In genomic region chr3:122483066-122483782, GRCm38 (mm10) we compare ENCODE assay signal across 8 mouse cellular contexts.
A peak's percentile ranks its signal among the peaks of the same experiment; 100 is the strongest.
DNase-seq lines count a peak whose midpoint lies in the region; ATAC-seq and TF ChIP-seq lines count a peak whose summit lies in the region.

No protein-coding gene starts in this region.

- no peak for TF ChIP-seq POLR2A in cortical plate, adult 2 months (IDR thresholded peaks at IDR 0.05; ENCODE audit: extremely low read depth, insufficient read depth, low read length)

- H3K9me3 ChIP-seq in kidney, embryonic 16.5 days (ENCODE audit: low read length), result no peaks in the 10 kb centered on the region
- no peaks in the 10 kb centered on the region for H3K9me3 ChIP-seq in limb, embryonic 13.5 days

- peak overlapping the region; percentile 40; the same call in 1 of the 2 replicates for H3K9ac ChIP-seq in kidney, embryonic 16.5 days (replicated peaks; ENCODE audit: low read length)
- H3K9ac ChIP-seq in limb, embryonic 13.5 days, result peak overlapping the region; percentile 35

- peak overlapping the region; percentile 52 for H3K27ac ChIP-seq in kidney, embryonic 16.5 days (ENCODE audit: low read length)
- H3K27ac ChIP-seq in cortical plate, adult 2 months (ENCODE audit: insufficient read depth, low read length), result peak overlapping the region; percentile 66; the same call in 1 of the 2 replicates
- no peak overlapping the region for H3K27ac ChIP-seq in limb, embryonic 13.5 days

- no peak overlapping the region for H3K4me3 ChIP-seq in kidney, embryonic 16.5 days (ENCODE audit: low read length)
- no peak overlapping the region for H3K4me3 ChIP-seq in cortical plate, adult 2 months (ENCODE audit: insufficient read depth, low read length)
- H3K4me3 ChIP-seq in limb, embryonic 13.5 days, result no peak overlapping the region

- peak; percentile 24; the same call in 1 of the 2 replicates for ATAC-seq in kidney, embryonic 16.5 days (ENCODE audit: low FRiP score, low TSS enrichment)
- ATAC-seq in limb, embryonic 13.5 days (ENCODE audit: low FRiP score, low read depth), result no peak

- no peak for DNase-seq in kidney, postnatal 25 days
- DNase-seq in gastrocnemius, postnatal 14 days, result peak; percentile 54
- no peak for DNase-seq in urinary bladder, postnatal 14 days (ENCODE audit: low spot score)
- no peak for DNase-seq in ovary, postnatal 10 days (ENCODE audit: low spot score)
- DNase-seq in frontal cortex, postnatal 14 days (ENCODE audit: low spot score in 2 of 2), result no peak

- no peaks in the 10 kb centered on the region for H3K27me3 ChIP-seq in kidney, embryonic 16.5 days (ENCODE audit: insufficient read depth, low read length)
- H3K27me3 ChIP-seq in limb, embryonic 13.5 days, result no peaks in the 10 kb centered on the region

- peaks cover 37% of the 10 kb centered on the region for H3K4me1 ChIP-seq in kidney, embryonic 16.5 days (ENCODE audit: insufficient read depth, low read length)
- H3K4me1 ChIP-seq in cortical plate, adult 2 months (ENCODE audit: control insufficient read depth, insufficient read depth, low read length), result peaks cover 33% of the 10 kb centered on the region
- H3K4me1 ChIP-seq in limb, embryonic 13.5 days, result peaks cover 54% of the 10 kb centered on the region

- H3K36me3 ChIP-seq in kidney, embryonic 16.5 days (ENCODE audit: insufficient read depth, low read length), result no peaks in the 10 kb centered on the region
- H3K36me3 ChIP-seq in limb, embryonic 13.5 days, result no peaks in the 10 kb centered on the region

- H3K4me2 ChIP-seq in kidney, embryonic 16.5 days (replicated peaks; ENCODE audit: low read depth, low read length), result peak overlapping the region; percentile 26; the same call in 1 of the 2 replicates
- peak overlapping the region; percentile 41 for H3K4me2 ChIP-seq in limb, embryonic 13.5 days (replicated peaks)

- WGBS in kidney, embryonic 16.5 days, result 27% methylated on average over 14 of the region's 14 CpGs
- WGBS in limb, embryonic 13.5 days, result 24% methylated on average over 14 of the region's 14 CpGs

- no peak for TF ChIP-seq CTCF in cortical plate, adult 2 months (IDR thresholded peaks at IDR 0.05; ENCODE audit: extremely low read depth, insufficient read depth, low read length)

- intact Hi-C loops in gastrocnemius, postnatal 14 days (cut with DNase I; ENCODE audit: low total_unique reads), result no loop called here
